Mouse (Mus musculus) spleen, postnatal 14 days (tissue): Measurements from ENCODE around the gene Agtr1a.

Source experiments
- DNase-seq, 2 experiments: peaks; one replicate each; pipeline ENCODE4 v3.0.0; 2021 to 2022; ENCODE audit warnings: low spot score in 2 of 2

The Agtr1a gene

DNA sequence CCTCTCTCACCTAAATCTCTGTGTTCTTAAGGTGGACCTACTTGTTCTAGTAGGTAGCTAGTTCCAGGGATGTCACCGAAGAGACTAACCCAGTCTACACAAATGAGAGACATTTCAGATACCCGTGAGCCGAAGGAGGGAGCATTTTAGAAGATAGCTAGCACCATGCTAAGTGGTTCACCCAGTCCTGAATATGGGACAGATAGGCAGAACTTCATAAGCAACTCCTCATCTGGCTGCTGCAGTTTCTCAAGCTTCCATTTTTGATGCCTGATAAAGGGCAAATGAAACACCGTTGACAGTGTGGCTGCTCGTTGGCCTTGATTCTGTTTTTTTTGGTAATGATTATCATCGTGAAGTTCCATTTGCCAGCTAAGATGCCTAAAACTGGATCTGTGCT lies 25.8 kb downstream of the Agtr1a start:
- no peak for DNase-seq

- DNase-seq: no peak
Measured at GRCm38 (mm10) chr13:30364097-30364625, 27.9 kb downstream of the Agtr1a start.

DNA sequence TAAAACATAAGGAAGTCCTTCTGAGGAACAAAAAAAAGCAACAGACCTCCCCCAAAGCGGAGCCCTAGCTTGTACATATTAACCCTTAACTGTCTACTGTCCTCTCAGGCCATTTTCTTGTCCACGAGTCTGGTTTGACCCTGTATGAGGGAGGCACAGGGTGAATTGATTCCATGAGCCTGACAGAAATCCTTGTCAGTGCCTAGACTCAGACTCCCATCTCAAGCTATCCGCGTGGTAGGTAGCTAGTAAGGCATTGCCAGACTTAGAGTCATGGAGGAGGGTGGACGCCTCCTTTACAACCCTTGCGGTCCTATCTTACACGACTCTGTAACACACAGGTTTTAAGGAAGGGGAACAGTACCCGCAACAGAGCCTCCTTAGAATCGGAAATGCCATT lies 28.5 kb downstream of the Agtr1a start:
- DNase-seq: no peak

- DNase-seq: no peak
Measured at GRCm38 (mm10) chr13:30365378-30365777, 29.1 kb downstream of the Agtr1a start.

GRCm38 (mm10) chr13:30368116-30368515 lies 31.9 kb downstream of the Agtr1a start:
- DNase-seq: no peak

DNA sequence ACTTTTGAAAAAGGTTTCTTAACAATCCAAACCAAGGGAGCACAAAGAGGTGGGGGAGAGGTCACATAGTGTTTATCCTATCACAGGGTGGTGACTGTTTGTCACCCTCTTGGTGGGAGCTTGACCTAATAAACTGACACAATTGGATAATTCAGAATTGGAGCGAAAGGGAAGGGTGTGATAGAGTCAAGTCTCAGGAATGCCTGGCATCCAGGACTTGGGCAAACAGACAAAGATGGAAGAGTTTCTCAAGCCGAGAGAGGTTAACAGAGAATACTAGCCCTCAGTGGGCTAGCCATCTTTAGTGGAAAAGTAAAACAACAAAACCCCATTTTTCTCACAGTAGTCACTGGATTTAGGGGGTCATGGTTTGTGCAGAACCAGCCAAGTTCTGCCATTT lies 32.5 kb downstream of the Agtr1a start:
- no peak for DNase-seq

GRCm38 (mm10) chr13:30378868-30379267 lies 42.6 kb downstream of the Agtr1a start:
- no peak for DNase-seq

- DNase-seq: no peak
Measured at GRCm38 (mm10) chr13:30385183-30385582, 48.9 kb downstream of the Agtr1a start.

- no peak for DNase-seq
Measured at GRCm38 (mm10) chr13:30394123-30394522, 57.9 kb downstream of the Agtr1a start.

- DNase-seq: no peak
Measured at GRCm38 (mm10) chr13:30396431-30396830, 60.2 kb downstream of the Agtr1a start.

- DNase-seq: no peak
Measured at GRCm38 (mm10) chr13:30398852-30399251, 62.6 kb downstream of the Agtr1a start.

- DNase-seq: no peak
Measured at GRCm38 (mm10) chr13:30400621-30401020, 64.4 kb downstream of the Agtr1a start.

- no peak for DNase-seq
Measured at GRCm38 (mm10) chr13:30403874-30404273, 67.6 kb downstream of the Agtr1a start.

DNA sequence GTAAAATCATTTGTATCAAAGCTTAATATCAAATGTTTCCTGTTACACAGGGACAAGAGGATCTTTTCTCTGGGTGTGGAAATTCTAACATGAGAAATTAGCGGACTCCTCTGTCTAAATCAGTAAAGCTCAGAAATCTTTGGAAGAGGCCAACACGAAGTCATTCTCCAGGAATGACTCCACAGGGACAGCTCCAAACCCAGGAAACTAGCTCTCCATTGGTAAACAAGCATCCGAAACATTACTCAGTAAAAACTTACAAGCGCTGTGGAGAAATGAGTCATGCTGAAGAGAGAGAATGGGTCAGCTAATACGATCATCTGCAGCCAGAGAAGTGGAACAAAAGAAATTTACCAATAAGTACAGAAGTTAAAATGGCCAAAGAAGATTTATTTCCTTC lies 82.4 kb downstream of the Agtr1a start:
- no peak for DNase-seq

DNA sequence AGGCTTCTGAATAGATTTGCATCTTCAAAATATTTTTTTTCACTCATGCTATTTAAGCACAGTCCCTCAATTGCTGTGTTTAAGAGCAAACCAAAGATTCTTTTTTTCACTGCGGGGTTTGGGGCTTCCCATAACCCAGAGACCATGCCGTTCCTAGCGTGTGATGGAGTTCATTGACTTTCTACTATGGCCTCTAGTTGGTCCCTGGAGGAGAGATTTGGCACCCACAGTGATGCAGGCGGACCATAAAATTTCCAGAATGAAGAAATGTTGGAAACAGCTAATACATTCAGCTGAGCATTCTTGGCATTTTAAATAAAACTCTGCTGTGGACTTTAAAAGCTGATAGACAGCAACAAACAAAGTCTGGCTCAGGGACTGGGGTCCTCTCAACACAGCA lies 90.8 kb downstream of the Agtr1a start:
- no peak for DNase-seq

- no peak for DNase-seq
Measured at GRCm38 (mm10) chr13:30427436-30427835, 91.2 kb downstream of the Agtr1a start.
